Mouse (Mus musculus) MEL (cell line): Measurements from ENCODE around the gene Gm20422. TPM values are rescaled to one million over a fixed set of nuclear protein-coding genes. Genes with fewer than 3 reads are reported as not detected.

ENCODE experiments used
- DNase-seq: peaks from one replicate; pipeline ENCODE4 v3.0.0; 2011; ENCODE audit warnings: low read depth, low spot score
- H3K27ac ChIP-seq: 2 replicates; pipeline ENCODE4 v1.5.1; 2012; ENCODE audit warnings: low read depth, mild to moderate bottlenecking, control low read depth, low read length, moderate library complexity; ENCODE audit not compliant: control insufficient read depth
- H3K27me3 ChIP-seq, 2 experiments: fragments of 150-350 bp in 1 of 2; sonication (generic) in 1 of 2; 2 replicates each; pipeline ENCODE4 v1.6.1; 2012; ENCODE audit warnings: low read length in 2 of 2, mild to moderate bottlenecking in 2 of 2, improper control_type of control experiment in 1 of 2, moderate library complexity in 1 of 2; ENCODE audit not compliant: insufficient read depth in 2 of 2, control insufficient read depth in 1 of 2
- H3K36me3 ChIP-seq, 2 experiments: 2 replicates each; pipeline ENCODE4 v1.6.1; 2012 to 2014; ENCODE audit warnings: low read length in 2 of 2, improper control_type of control experiment in 1 of 2, inconsistent platforms in 1 of 2, mild to moderate bottlenecking in 1 of 2; ENCODE audit not compliant: insufficient read depth in 2 of 2, control insufficient read depth in 1 of 2
- H3K4me1 ChIP-seq, 2 experiments: fragments of 150-350 bp in 1 of 2; sonication (generic) in 1 of 2; 2 replicates each; pipeline ENCODE4 v1.6.1; 2012; ENCODE audit warnings: low read length in 2 of 2, improper control_type of control experiment in 1 of 2, mild to moderate bottlenecking in 1 of 2; ENCODE audit not compliant: insufficient read depth in 2 of 2, control insufficient read depth in 1 of 2
- H3K4me3 ChIP-seq, 2 experiments: fragments of 150-350 bp in 1 of 2; sonication (generic) in 1 of 2; 2 replicates each; pipeline ENCODE4 v1.5.1; 2012; ENCODE audit warnings: low read depth in 2 of 2, low read length in 2 of 2, mild to moderate bottlenecking in 2 of 2, moderate library complexity in 2 of 2, control low read depth in 1 of 2, improper control_type of control experiment in 1 of 2; ENCODE audit not compliant: control insufficient read depth in 1 of 2, insufficient read depth in 1 of 2
- H3K79me2 ChIP-seq: 2 replicates; pipeline ENCODE4 v1.6.1; 2012; ENCODE audit warnings: mild to moderate bottlenecking, low read length, moderate library complexity; ENCODE audit not compliant: control insufficient read depth, poor library complexity, insufficient read depth
- H3K9ac ChIP-seq: 2 replicates; pipeline ENCODE4 v1.6.1; 2012; ENCODE audit warnings: low read depth, mild to moderate bottlenecking, control low read depth, low read length, moderate library complexity; ENCODE audit not compliant: control insufficient read depth, poor library complexity, severe bottlenecking
- H3K9me3 ChIP-seq: fragments of 150-350 bp; sonication (generic); replicated peaks from 2 replicates; pipeline ENCODE4 v1.6.1; 2012; ENCODE audit warnings: mild to moderate bottlenecking, low read length, improper control_type of control experiment, moderate library complexity; ENCODE audit not compliant: insufficient read depth
- BHLHE40 ChIP-seq: IDR thresholded peaks from 2 replicates; pipeline ENCODE4 v1.6.1; 2012; ENCODE audit warnings: low read depth, mild to moderate bottlenecking, inconsistent platforms, low read length, improper control_type of control experiment, borderline replicate concordance
- CHD1 ChIP-seq: IDR thresholded peaks from 2 replicates; pipeline ENCODE4 v1.6.1; 2012; ENCODE audit warnings: low read depth, mild to moderate bottlenecking, inconsistent platforms, low read length, improper control_type of control experiment
- CHD2 ChIP-seq: IDR thresholded peaks from 2 replicates; pipeline ENCODE4 v1.6.1; 2011; ENCODE audit warnings: low read length, improper control_type of control experiment
- CTCF ChIP-seq, 3 experiments: IDR thresholded peaks in 2 of 3; conservative IDR thresholded peaks in 1 of 3; 2 replicates each; pipeline ENCODE4 v1.5.1; 2011 to 2012; ENCODE audit warnings: low read length in 3 of 3, low read depth in 2 of 3, mild to moderate bottlenecking in 2 of 3, improper control_type of control experiment in 1 of 3, inconsistent platforms in 1 of 3, mixed read lengths in 1 of 3, moderate library complexity in 1 of 3; ENCODE audit not compliant: control insufficient read depth in 1 of 3, insufficient read depth in 1 of 3, poor library complexity in 1 of 3, severe bottlenecking in 1 of 3
- E2F4 ChIP-seq: IDR thresholded peaks from 2 replicates; pipeline ENCODE4 v1.6.1; 2011; ENCODE audit warnings: low read depth, low read length, improper control_type of control experiment, borderline replicate concordance
- ELF1 ChIP-seq: IDR thresholded peaks from 2 replicates; pipeline ENCODE4 v1.6.1; 2014; ENCODE audit warnings: low read depth, mild to moderate bottlenecking, inconsistent platforms, low read length, improper control_type of control experiment, moderate library complexity
- EP300 ChIP-seq, 2 experiments: IDR thresholded peaks; 2 replicates each; pipeline ENCODE4 v1.6.1; 2011; ENCODE audit warnings: improper control_type of control experiment in 2 of 2, low read length in 2 of 2, low read depth in 1 of 2, mild to moderate bottlenecking in 1 of 2
- ETS1 ChIP-seq: IDR thresholded peaks from 2 replicates; pipeline ENCODE4 v1.6.1; 2012; ENCODE audit warnings: low read depth, mild to moderate bottlenecking, inconsistent platforms, low read length, improper control_type of control experiment, moderate library complexity
- GABPA ChIP-seq: IDR thresholded peaks from 2 replicates; pipeline ENCODE4 v1.6.1; 2012; ENCODE audit warnings: low read depth, mild to moderate bottlenecking, inconsistent platforms, low read length, improper control_type of control experiment, moderate library complexity
- GATA1 ChIP-seq: IDR thresholded peaks from 2 replicates; pipeline ENCODE4 v1.6.1; 2011; ENCODE audit warnings: low read depth, low read length, improper control_type of control experiment
- HCFC1 ChIP-seq: IDR thresholded peaks from 2 replicates; pipeline ENCODE4 v1.6.1; 2012; ENCODE audit warnings: low read depth, mild to moderate bottlenecking, inconsistent platforms, low read length, improper control_type of control experiment, moderate library complexity
- JUND ChIP-seq: IDR thresholded peaks from 2 replicates; pipeline ENCODE4 v1.6.1; 2011; ENCODE audit warnings: low read depth, mild to moderate bottlenecking, improper control_type of control experiment, low read length
- MAFK ChIP-seq: IDR thresholded peaks from 2 replicates; pipeline ENCODE4 v1.6.1; 2011; ENCODE audit warnings: low read depth, mild to moderate bottlenecking, low read length, improper control_type of control experiment, borderline replicate concordance
- MAX ChIP-seq: IDR thresholded peaks from 2 replicates; pipeline ENCODE4 v1.6.1; 2011; ENCODE audit warnings: low read length, improper control_type of control experiment
- MAZ ChIP-seq: IDR thresholded peaks from 2 replicates; pipeline ENCODE4 v1.6.1; 2012; ENCODE audit warnings: low read depth, mild to moderate bottlenecking, inconsistent platforms, low read length, improper control_type of control experiment
- MEF2A ChIP-seq: IDR thresholded peaks from 2 replicates; pipeline ENCODE4 v1.6.1; 2014; ENCODE audit warnings: low read depth, mild to moderate bottlenecking, inconsistent platforms, low read length, improper control_type of control experiment; ENCODE audit not compliant: poor library complexity, insufficient replicate concordance, severe bottlenecking; ENCODE audit errors: extremely low read depth
- MXI1 ChIP-seq: IDR thresholded peaks from 2 replicates; pipeline ENCODE4 v1.6.1; 2011; ENCODE audit warnings: mild to moderate bottlenecking, low read depth, low read length, improper control_type of control experiment
- MYB ChIP-seq: IDR thresholded peaks from 2 replicates; pipeline ENCODE4 v1.6.1; 2011; ENCODE audit warnings: mild to moderate bottlenecking, low read depth, low read length, improper control_type of control experiment
- MYC ChIP-seq: IDR thresholded peaks from 2 replicates; pipeline ENCODE4 v1.6.1; 2011; ENCODE audit warnings: low read depth, mild to moderate bottlenecking, low read length, improper control_type of control experiment, moderate library complexity
- NRF1 ChIP-seq: IDR thresholded peaks from 2 replicates; pipeline ENCODE4 v1.6.1; 2014; ENCODE audit warnings: low read depth, mild to moderate bottlenecking, inconsistent platforms, low read length, improper control_type of control experiment, moderate library complexity; ENCODE audit not compliant: poor library complexity, insufficient read depth, severe bottlenecking
- POLR2A ChIP-seq, 2 experiments: IDR thresholded peaks; 2 replicates each; pipeline ENCODE4 v1.6.1; 2011 to 2012; ENCODE audit warnings: low read length in 2 of 2, mild to moderate bottlenecking in 2 of 2, control low read depth in 1 of 2, improper control_type of control experiment in 1 of 2, low read depth in 1 of 2, moderate library complexity in 1 of 2; ENCODE audit not compliant: control insufficient read depth in 1 of 2, insufficient read depth in 1 of 2, poor library complexity in 1 of 2
- POLR2AphosphoS2 ChIP-seq: IDR thresholded peaks from 2 replicates; pipeline ENCODE4 v1.6.1; 2011; ENCODE audit warnings: low read length, improper control_type of control experiment
- POLR2AphosphoS5 ChIP-seq: IDR thresholded peaks from 2 replicates; pipeline ENCODE4 v1.6.1; 2012; ENCODE audit warnings: low read depth, borderline replicate concordance, mild to moderate bottlenecking, inconsistent platforms, low read length, moderate library complexity, mixed read lengths
- RAD21 ChIP-seq: IDR thresholded peaks from 2 replicates; pipeline ENCODE4 v1.6.1; 2011; ENCODE audit warnings: mild to moderate bottlenecking, low read depth, low read length, improper control_type of control experiment
- RCOR1 ChIP-seq: IDR thresholded peaks from 2 replicates; pipeline ENCODE4 v1.6.1; 2012; ENCODE audit warnings: low read depth, mild to moderate bottlenecking, inconsistent platforms, low read length, improper control_type of control experiment
- SIN3A ChIP-seq: IDR thresholded peaks from 2 replicates; pipeline ENCODE4 v1.6.1; 2012; ENCODE audit warnings: low read length, improper control_type of control experiment, inconsistent platforms
- TAL1 ChIP-seq: IDR thresholded peaks from 2 replicates; pipeline ENCODE4 v1.6.1; 2012; ENCODE audit warnings: mild to moderate bottlenecking, inconsistent platforms, low read length, moderate library complexity, mixed read lengths
- TBP ChIP-seq: IDR thresholded peaks from 2 replicates; pipeline ENCODE4 v1.8.0; 2011; ENCODE audit warnings: low read depth, low read length, improper control_type of control experiment
- TCF12 ChIP-seq: IDR thresholded peaks from 2 replicates; pipeline ENCODE4 v1.6.1; 2014; ENCODE audit warnings: low read depth, mild to moderate bottlenecking, inconsistent platforms, low read length, improper control_type of control experiment, moderate library complexity
- UBTF ChIP-seq: IDR thresholded peaks from 2 replicates; pipeline ENCODE4 v1.6.1; 2012; ENCODE audit warnings: low read depth, mild to moderate bottlenecking, inconsistent platforms, low read length, improper control_type of control experiment, moderate library complexity, borderline replicate concordance; ENCODE audit not compliant: insufficient read depth
- USF1 ChIP-seq: IDR thresholded peaks from 2 replicates; pipeline ENCODE4 v1.6.1; 2014; ENCODE audit warnings: low read depth, mild to moderate bottlenecking, inconsistent platforms, low read length, improper control_type of control experiment, moderate library complexity
- USF2 ChIP-seq, 2 experiments: IDR thresholded peaks; 2 replicates each; pipeline ENCODE4 v1.6.1; 2011 to 2012; ENCODE audit warnings: improper control_type of control experiment in 2 of 2, low read length in 2 of 2, borderline replicate concordance in 1 of 2, inconsistent platforms in 1 of 2, low read depth in 1 of 2, mild to moderate bottlenecking in 1 of 2; ENCODE audit not compliant: insufficient read depth in 1 of 2
- ZC3H11A ChIP-seq: IDR thresholded peaks from 2 replicates; pipeline ENCODE4 v1.6.1; 2012; ENCODE audit warnings: low read depth, mild to moderate bottlenecking, inconsistent platforms, low read length, improper control_type of control experiment
- ZKSCAN1 ChIP-seq: IDR thresholded peaks from 2 replicates; pipeline ENCODE4 v1.6.1; 2012; ENCODE audit warnings: low read depth, mild to moderate bottlenecking, inconsistent platforms, low read length, improper control_type of control experiment, moderate library complexity
- ZNF384 ChIP-seq: IDR thresholded peaks from 2 replicates; pipeline ENCODE4 v1.6.1; 2012; ENCODE audit warnings: low read depth, mild to moderate bottlenecking, inconsistent platforms, low read length, improper control_type of control experiment
- polyA plus RNA-seq, 2 experiments: library from polyadenylated mRNA; stranded (reverse) in 1 of 2; unstranded in 1 of 2; fragments of >175 nt in 1 of 2; fragments of >200 nt in 1 of 2; gene quantifications; 2 replicates each; pipeline versions ENCODE4 v1.2.1 to v1.2.4; 2012; ENCODE audit warnings: low replicate concordance in 2 of 2, low read depth in 1 of 2; ENCODE audit not compliant: insufficient read length in 2 of 2, insufficient read depth in 1 of 2, missing spikeins in 1 of 2
- total RNA-seq: library from RNA; depleted of rRNA; stranded (reverse); fragments of 300-350 nt; gene quantifications from 2 replicates; pipeline ENCODE4 v1.2.3, GENCODE M21; 2012; rRNA removed

Gene Gm20422
- 0.46 TPM in 1 of 2 replicates, not detected in the other for total RNA-seq
- polyA plus RNA-seq: not detected

GRCm38 (mm10) chr8:69774503-69775148 lies at the start of gene Gm20422:
Gene Gm20422, minus strand, starts transcription at chr8:69774886.
- peak within 1 kb of the TSS; percentile 94 for H3K9ac ChIP-seq
- H3K79me2 ChIP-seq: peaks cover 24% of the 10 kb centered on the region
- no peaks in the 10 kb centered on the region for H3K27me3 ChIP-seq
- H3K36me3 ChIP-seq: peaks cover 0 to 14% of the 10 kb centered on the region in 2 experiments; a peak in 2 of 4 replicates
- H3K27ac ChIP-seq: peak within 1 kb of the TSS; percentile 98
- H3K9me3 ChIP-seq: no peaks in the 10 kb centered on the region
- peaks cover 7 to 10% of the 10 kb centered on the region in 2 experiments; a peak in 3 of 4 replicates for H3K4me1 ChIP-seq
- peak; percentile 100 for DNase-seq
- H3K4me3 ChIP-seq: peak within 1 kb of the TSS; percentile 93 to 97
- TF ChIP-seq RAD21 (no peak), POLR2A (IDR thresholded peaks at IDR 0.05; ENCODE audit: control insufficient read depth in 1 of 2, insufficient read depth in 1 of 2, low read depth in 1 of 2, low read length in 2 of 2, poor library complexity in 1 of 2) (peak; percentile 98 to 99), MYC (no peak; the same call in 1 of the 2 replicates), ELF1 (0 out of 2 replicates have a peak, but pooled peaks have one; percentile 32), MXI1 (peak; percentile 71; the same call in 1 of the 2 replicates), CHD2 (no peak; the same call in 1 of the 2 replicates), JUND (no peak), HCFC1 (peak; percentile 81), USF1 (peak; percentile 26; the same call in 1 of the 2 replicates), ZKSCAN1 (no peak; the same call in 1 of the 2 replicates), POLR2AphosphoS2 (peak; percentile 97), GATA1 (no peak), MYB (no peak), UBTF (no peak), TBP (peak; percentile 41), MAZ (0 out of 2 replicates have a peak, but pooled peaks have one; percentile 20), TCF12 (peak; percentile 7; the same call in 1 of the 2 replicates), EP300 (IDR thresholded peaks at IDR 0.05; ENCODE audit: low read depth in 1 of 2, low read length in 2 of 2) (peak in 1 of 2 experiments; percentile 21; a peak in 1 of 4 replicates), MAX (peak; percentile 48), SIN3A (peak; percentile 73), MEF2A (no peak), RCOR1 (no peak), E2F4 (no peak), CHD1 (peak; percentile 65; the same call in 1 of the 2 replicates), MAFK (no peak), CTCF (IDR thresholded peaks at IDR 0.05 in 2 of 3, conservative IDR thresholded peaks at IDR 0.05 in 1 of 3; ENCODE audit: control insufficient read depth in 1 of 3, insufficient read depth in 1 of 3, low read depth in 2 of 3, low read length in 3 of 3, poor library complexity in 1 of 3, severe bottlenecking in 1 of 3) (no peak), POLR2AphosphoS5 (peak; percentile 88), ZNF384 (no peak), GABPA (no peak), TAL1 (no peak), ETS1 (no peak), ZC3H11A (no peak), NRF1 (peak; percentile 88), USF2 (IDR thresholded peaks at IDR 0.05; ENCODE audit: borderline replicate concordance in 1 of 2, insufficient read depth in 1 of 2, low read depth in 1 of 2, low read length in 2 of 2) (no peak), BHLHE40 (no peak)
